In genomic region chr7:112955103-112955827, GRCm38 (mm10) we compare ENCODE assay signal across 8 mouse cellular contexts. TPM values are rescaled to one million over a fixed set of nuclear protein-coding genes. Genes with fewer than 3 reads are reported as not detected.
DNase-seq lines count a peak whose midpoint lies in the region; ATAC-seq and TF ChIP-seq lines count a peak whose summit lies in the region.

No protein-coding gene starts in this region.

- H3K36me3 ChIP-seq in heart, adult 2 months (ENCODE audit: control insufficient read depth, insufficient read depth, low read length), result no peaks in the 10 kb centered on the region
- H3K36me3 ChIP-seq in lung, embryonic 14.5 days (ENCODE audit: insufficient read depth), result 0 out of 2 replicates have a peak, but pooled peaks cover 4% of the 10 kb centered on the region

- H3K27ac ChIP-seq in layer of hippocampus, adult 2 months, result no peak overlapping the region
- no peak overlapping the region for H3K27ac ChIP-seq in cortical plate, adult 2 months (ENCODE audit: insufficient read depth, low read length)
- H3K27ac ChIP-seq in heart, adult 2 months, result peak overlapping the region; percentile 61
- peak overlapping the region; percentile 69; the same call in 1 of the 2 replicates for H3K27ac ChIP-seq in lung, embryonic 14.5 days (ENCODE audit: low read depth)

- no peak for TF ChIP-seq EP300 in heart, adult 2 months (IDR thresholded peaks at IDR 0.05; ENCODE audit: insufficient read depth, low read depth, low read length)

- 10% methylated on average over 40 of the region's 40 CpGs for WGBS in heart, adult 2 months
- WGBS in lung, embryonic 14.5 days, result 4% methylated on average over 40 of the region's 40 CpGs

- peak overlapping the region; percentile 47 for H3K4me3 ChIP-seq in layer of hippocampus, adult 2 months
- peak overlapping the region; percentile 11; the same call in 1 of the 2 replicates for H3K4me3 ChIP-seq in cortical plate, adult 2 months (ENCODE audit: insufficient read depth, low read length)
- peak overlapping the region; percentile 63 for H3K4me3 ChIP-seq in heart, adult 2 months
- H3K4me3 ChIP-seq in lung, embryonic 14.5 days (ENCODE audit: low read depth, low read length), result peak overlapping the region; percentile 57

- peak overlapping the region; percentile 76 for H3K4me2 ChIP-seq in lung, embryonic 14.5 days

- intact Hi-C loops in heart, adult 2 months (cut with DNase I), result loop anchor here (5.0 kb wide), 1 partner anchor 102 kb away; no protein-coding TSS in a partner anchor

- ATAC-seq in lung, embryonic 14.5 days (ENCODE audit: insufficient read depth), result peak; percentile 20; the same call in 1 of the 2 replicates

- peak overlapping the region; percentile 76 for H3K9ac ChIP-seq in heart, adult 2 months (ENCODE audit: low read depth, low read length)
- peak overlapping the region; percentile 64 for H3K9ac ChIP-seq in lung, embryonic 14.5 days

- no peak for TF ChIP-seq POLR2A in cortical plate, adult 2 months (IDR thresholded peaks at IDR 0.05; ENCODE audit: extremely low read depth, insufficient read depth, low read length)
- no peak for TF ChIP-seq POLR2A in heart, adult 2 months (IDR thresholded peaks at IDR 0.05; ENCODE audit: insufficient read depth, low read depth, low read length)

- H3K9me3 ChIP-seq in lung, embryonic 14.5 days (ENCODE audit: low read depth, low read length), result no peaks in the 10 kb centered on the region

- H3K4me1 ChIP-seq in cortical plate, adult 2 months (ENCODE audit: control insufficient read depth, insufficient read depth, low read length), result no peaks in the 10 kb centered on the region
- H3K4me1 ChIP-seq in heart, adult 2 months (ENCODE audit: control insufficient read depth, insufficient read depth, low read length), result no peaks in the 10 kb centered on the region; the same call in 1 of the 2 replicates
- 0 out of 2 replicates have a peak, but pooled peaks cover 5% of the 10 kb centered on the region for H3K4me1 ChIP-seq in lung, embryonic 14.5 days (ENCODE audit: insufficient read depth)

- H3K79me2 ChIP-seq in heart, adult 2 months (replicated peaks; ENCODE audit: control insufficient read depth, insufficient read depth, low read length), result no peaks in the 10 kb centered on the region

- peak; percentile 34 for TF ChIP-seq CTCF in layer of hippocampus, adult 2 months (conservative IDR thresholded peaks at IDR 0.05)
- TF ChIP-seq CTCF in cortical plate, adult 2 months (IDR thresholded peaks at IDR 0.05; ENCODE audit: extremely low read depth, insufficient read depth, low read length), result no peak
- TF ChIP-seq CTCF in heart, adult 2 months (IDR thresholded peaks at IDR 0.05), result peak; percentile 59
- peak; percentile 47 for TF ChIP-seq CTCF in lung, embryonic 14.5 days (IDR thresholded peaks at IDR 0.05; ENCODE audit: low read depth)

- peaks cover 5% of the 10 kb centered on the region; the same call in 1 of the 2 replicates for H3K27me3 ChIP-seq in heart, adult 2 months (ENCODE audit: control insufficient read depth, insufficient read depth, low read length)
- peaks cover 30% of the 10 kb centered on the region for H3K27me3 ChIP-seq in lung, embryonic 14.5 days (ENCODE audit: insufficient read depth, low read length)

- DNase-seq in layer of hippocampus, adult 2 months (ENCODE audit: low spot score in 2 of 2), result no peak
- DNase-seq in layer of hippocampus, adult 11-12 months (ENCODE audit: low spot score), result no peak
- DNase-seq in heart, adult 2 months, result peak in 1 of 2 experiments; percentile 57
- DNase-seq in kidney, adult 18-20 months, result peak; percentile 67
- DNase-seq in lung, embryonic 14.5 days, result peak; percentile 66
- peak; percentile 27 for DNase-seq in ovary, postnatal 14 days (ENCODE audit: low spot score)
- no peak for DNase-seq in thymus, postnatal 10 days (ENCODE audit: low spot score in 2 of 2)

RNA-seq across cellular contexts. Expression of gene Rassf10, which starts 1.5 kb away (rescaled TPM):
- total RNA-seq in layer of hippocampus, adult 2 months (2021), result 1 to 10 TPM in 1 of 2 experiments, under 1 TPM in 1; 0.96 to 1.0 TPM
- polyA plus RNA-seq in cortical plate, adult 2 months (2012; rRNA removed), result 1.3 TPM in 2 replicates
- 1 to 10 TPM in 1 of 2 experiments, under 1 TPM in 1; 0.96 to 1.3 TPM for total RNA-seq in heart, adult 2 months (2021)
- polyA plus RNA-seq in heart, adult 2 months (2012; rRNA removed), result 0.74 and 1.00 TPM in 2 replicates
- 20.0 and 22.0 TPM in 2 replicates for polyA plus RNA-seq in lung, embryonic 14.5 days (2014; fragmentation: Nextera tagmentation; extraction: Ambion mirVana)

Comparison
In these comparisons a context has a peak if more than half of its experiments do, and no peak if none do; other contexts are left out.
1. DNase-seq: peak in kidney, adult 18-20 months (single experiment), lung, embryonic 14.5 days (single experiment) and ovary, postnatal 14 days (single experiment); none in layer of hippocampus, adult 2 months (0 of 2), layer of hippocampus, adult 11-12 months (single experiment) and thymus, postnatal 10 days (0 of 2).
2. H3K27ac ChIP-seq: peak in heart, adult 2 months (single experiment) and lung, embryonic 14.5 days (single experiment); none in layer of hippocampus, adult 2 months (single experiment) and cortical plate, adult 2 months (single experiment).
3. H3K4me3 ChIP-seq: peak in every context shown above with its lines; median percentile 63 in heart, adult 2 months; 57 in lung, embryonic 14.5 days; 47 in layer of hippocampus, adult 2 months; 11 in cortical plate, adult 2 months.